Mouse (Mus musculus): ENCODE measurements at regions not wholly inside any gene's neighbourhood (a gene's known extent, or its start where the extent isn't known, plus 50 kb on each side); places are given as distances from the start of the nearest gene placed in this dataset.

DNA sequence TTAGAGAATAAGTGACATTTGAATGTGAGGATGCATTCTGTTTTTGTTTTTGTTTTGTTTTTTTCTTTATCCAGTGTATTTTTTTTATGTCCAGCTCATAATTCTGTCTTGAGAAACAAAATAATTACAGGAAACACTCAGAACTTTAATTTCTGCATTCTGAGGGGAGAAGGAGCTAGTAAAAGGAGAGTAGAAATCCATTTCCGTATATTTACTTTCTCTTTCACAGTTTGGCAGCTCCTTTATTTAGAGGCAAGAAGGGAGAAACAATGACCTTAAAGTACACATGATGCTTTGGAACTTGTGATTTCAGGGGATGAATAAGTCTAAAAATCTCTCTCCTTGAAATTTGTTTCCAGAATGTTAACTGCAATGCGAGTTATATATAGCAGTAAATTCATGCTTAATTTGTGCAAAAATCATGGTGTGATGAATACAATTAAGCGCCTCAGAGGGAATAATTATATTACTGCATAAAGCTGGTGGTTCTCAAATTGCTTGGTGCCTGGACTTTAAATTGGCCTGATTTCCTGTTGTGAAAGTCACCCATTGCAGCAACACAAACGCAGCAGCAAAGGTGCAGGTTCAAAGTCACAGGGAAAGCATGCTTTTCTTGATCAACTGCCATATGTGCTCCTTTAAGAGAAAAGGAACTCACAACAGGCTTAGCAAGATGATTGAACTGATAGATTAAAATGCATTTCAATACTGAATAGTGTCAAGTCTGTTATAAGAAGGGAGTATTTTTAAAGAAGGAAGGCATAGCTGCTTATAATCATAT, 733.9 kb downstream of the Dach1 start:
- no peak for DNase-seq
- 55% methylated on average over 4 of the region's 4 CpGs for WGBS
- no peaks in the 10 kb centered on the region for H3K4me1 ChIP-seq (ENCODE audit: control insufficient read depth, insufficient read depth, low read length)
- no peaks in the 10 kb centered on the region for H3K27me3 ChIP-seq (ENCODE audit: control insufficient read depth, insufficient read depth, low read length)
- no peak overlapping the region for H3K27ac ChIP-seq (ENCODE audit: insufficient read depth, low read length)
- H3K4me3 ChIP-seq (replicated peaks; ENCODE audit: insufficient read depth, low read depth, low read length), result no peak overlapping the region
- TF ChIP-seq CTCF (IDR thresholded peaks at IDR 0.05; ENCODE audit: borderline replicate concordance, insufficient read depth, low read depth, low read length) (no peak), POLR2A (IDR thresholded peaks at IDR 0.05; ENCODE audit: borderline replicate concordance, insufficient read depth, low read length) (no peak)

DNA sequence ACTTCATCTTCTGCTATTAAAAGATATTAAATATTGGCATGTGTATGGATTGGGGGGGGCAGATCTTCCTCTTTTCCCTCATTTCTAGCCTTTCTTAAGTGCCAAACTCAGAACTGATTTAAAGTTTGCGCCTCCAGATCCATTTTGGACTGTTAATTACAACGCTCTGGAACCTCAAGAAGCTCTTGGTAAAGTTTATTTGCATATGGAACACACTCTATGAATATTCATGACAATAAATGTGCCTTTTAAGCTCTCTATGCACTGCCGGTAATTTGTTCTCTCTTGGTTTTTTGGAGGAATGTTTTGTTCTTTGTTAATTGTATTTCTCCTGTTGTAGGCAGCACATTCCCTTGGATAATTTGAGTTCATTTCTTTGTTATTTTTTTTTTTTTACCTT, 738.3 kb downstream of the Dach1 start:
- no peak for TF ChIP-seq CTCF (IDR thresholded peaks at IDR 0.05; ENCODE audit: borderline replicate concordance, insufficient read depth, low read depth, low read length)
- no peak for TF ChIP-seq POLR2A (IDR thresholded peaks at IDR 0.05; ENCODE audit: borderline replicate concordance, insufficient read depth, low read length)
- DNase-seq, result no peak
- no peaks in the 10 kb centered on the region for H3K27me3 ChIP-seq (ENCODE audit: control insufficient read depth, insufficient read depth, low read length)
- WGBS, result 75% methylated on average over 3 of the region's 3 CpGs
- no peak overlapping the region for H3K4me3 ChIP-seq (replicated peaks; ENCODE audit: insufficient read depth, low read depth, low read length)
- H3K4me1 ChIP-seq (ENCODE audit: control insufficient read depth, insufficient read depth, low read length), result no peaks in the 10 kb centered on the region
- H3K27ac ChIP-seq (ENCODE audit: insufficient read depth, low read length), result no peak overlapping the region

DNA sequence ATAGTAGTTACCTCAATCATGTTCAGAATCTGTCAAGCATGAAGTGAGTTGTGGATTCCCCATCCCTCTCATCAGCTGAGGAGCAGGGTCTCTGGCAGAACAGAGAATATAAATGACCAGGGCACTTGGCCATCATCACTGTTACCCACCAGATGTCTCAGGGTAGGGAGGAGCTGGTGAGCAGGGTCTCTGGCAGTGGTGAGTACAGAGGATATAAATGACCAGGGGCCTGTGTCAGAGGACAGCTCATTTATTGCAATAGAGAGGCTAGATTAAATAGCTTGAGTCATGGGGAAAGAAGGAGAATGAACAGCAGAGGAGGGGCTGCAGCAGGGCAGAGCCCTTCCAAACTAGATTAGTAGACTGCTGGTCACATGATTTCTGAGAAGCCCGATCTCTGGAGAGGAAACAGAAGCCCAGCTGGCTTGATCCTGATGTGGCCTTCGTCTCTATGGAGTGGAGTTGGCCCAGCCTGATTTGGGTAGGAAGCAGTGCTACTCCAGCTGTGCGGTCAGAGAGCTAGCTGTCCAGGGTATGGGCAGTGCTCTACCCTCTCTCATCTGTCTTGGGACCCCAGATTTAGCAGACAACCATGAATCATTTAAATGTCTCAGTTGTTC, 766.3 kb downstream of the Dach1 start:
- Histone ChIP-seq H3K27me3 (ENCODE audit: control insufficient read depth, insufficient read depth, low read length) (no peaks in the 10 kb centered on the region), H3K27ac (ENCODE audit: insufficient read depth, low read length) (no peak overlapping the region), H3K4me1 (ENCODE audit: control insufficient read depth, insufficient read depth, low read length) (no peaks in the 10 kb centered on the region), H3K4me3 (replicated peaks; ENCODE audit: insufficient read depth, low read depth, low read length) (no peak overlapping the region)
- DNase-seq, result no peak
- TF ChIP-seq CTCF (IDR thresholded peaks at IDR 0.05; ENCODE audit: borderline replicate concordance, insufficient read depth, low read depth, low read length) (no peak), POLR2A (IDR thresholded peaks at IDR 0.05; ENCODE audit: borderline replicate concordance, insufficient read depth, low read length) (no peak)
- 27% methylated on average over 3 of the region's 3 CpGs for WGBS

DNA sequence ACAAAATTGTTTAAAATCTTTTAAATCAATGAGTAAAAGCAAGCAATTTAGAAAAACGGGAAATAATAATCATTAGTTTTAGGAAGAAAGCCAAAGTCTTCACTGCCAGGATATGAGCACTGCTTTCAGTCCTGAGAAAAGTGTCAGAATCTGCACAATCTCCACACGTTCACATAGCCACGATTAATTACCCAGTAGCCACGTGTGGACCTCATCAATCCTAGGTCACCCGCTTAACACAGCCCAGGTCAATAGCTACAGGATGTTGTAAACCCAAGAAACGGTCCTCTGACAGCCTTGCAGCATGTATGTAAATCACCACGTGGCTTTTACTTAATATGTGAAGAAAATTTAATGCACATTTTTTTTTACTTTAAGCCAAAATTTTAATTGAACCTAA, 773.2 kb downstream of the Dach1 start:
- H3K4me3 ChIP-seq (replicated peaks; ENCODE audit: insufficient read depth, low read depth, low read length), result no peak overlapping the region
- DNase-seq, result no peak
- TF ChIP-seq CTCF (IDR thresholded peaks at IDR 0.05; ENCODE audit: borderline replicate concordance, insufficient read depth, low read depth, low read length) (no peak), POLR2A (IDR thresholded peaks at IDR 0.05; ENCODE audit: borderline replicate concordance, insufficient read depth, low read length) (no peak)
- no peak overlapping the region for H3K27ac ChIP-seq (ENCODE audit: insufficient read depth, low read length)
- H3K4me1 ChIP-seq (ENCODE audit: control insufficient read depth, insufficient read depth, low read length), result no peaks in the 10 kb centered on the region
- no peaks in the 10 kb centered on the region for H3K27me3 ChIP-seq (ENCODE audit: control insufficient read depth, insufficient read depth, low read length)
- WGBS, result 66% methylated on average over 7 of the region's 7 CpGs

DNA sequence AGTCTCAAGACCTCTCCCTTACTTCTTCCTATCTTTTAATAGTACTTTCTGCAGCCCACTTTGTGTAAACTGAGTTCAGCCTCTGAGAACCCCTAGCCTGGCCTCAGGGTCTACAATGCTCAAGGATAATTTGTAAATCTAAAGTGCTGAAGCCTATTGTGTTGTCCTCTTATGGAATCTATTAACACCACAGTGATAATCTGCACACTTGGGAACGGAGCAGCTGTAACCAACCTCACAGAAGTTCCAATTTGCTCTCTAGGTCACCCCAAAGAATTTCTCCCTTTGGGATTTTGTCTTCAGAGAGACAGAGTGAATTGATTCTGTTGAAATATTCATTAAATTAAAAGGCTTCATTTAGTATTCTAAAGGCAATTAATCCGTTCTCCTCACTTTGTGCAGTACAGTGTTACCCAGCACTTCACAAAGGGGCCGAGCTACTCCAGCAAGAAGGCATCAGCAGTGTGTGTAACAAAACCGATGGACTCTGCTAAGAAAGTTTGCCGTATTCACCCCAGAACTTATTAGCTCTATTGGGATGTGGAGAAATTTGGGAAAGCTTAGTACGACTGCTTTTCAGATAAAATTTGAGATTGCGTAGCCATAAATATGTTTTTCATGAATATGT, 773.7 kb downstream of the Dach1 start:
- Histone ChIP-seq H3K27me3 (ENCODE audit: control insufficient read depth, insufficient read depth, low read length) (no peaks in the 10 kb centered on the region), H3K27ac (ENCODE audit: insufficient read depth, low read length) (no peak overlapping the region), H3K4me3 (replicated peaks; ENCODE audit: insufficient read depth, low read depth, low read length) (no peak overlapping the region), H3K4me1 (ENCODE audit: control insufficient read depth, insufficient read depth, low read length) (no peaks in the 10 kb centered on the region)
- 78% methylated on average over 7 of the region's 7 CpGs for WGBS
- DNase-seq, result no peak
- TF ChIP-seq CTCF (IDR thresholded peaks at IDR 0.05; ENCODE audit: borderline replicate concordance, insufficient read depth, low read depth, low read length) (no peak), POLR2A (IDR thresholded peaks at IDR 0.05; ENCODE audit: borderline replicate concordance, insufficient read depth, low read length) (no peak)

DNA sequence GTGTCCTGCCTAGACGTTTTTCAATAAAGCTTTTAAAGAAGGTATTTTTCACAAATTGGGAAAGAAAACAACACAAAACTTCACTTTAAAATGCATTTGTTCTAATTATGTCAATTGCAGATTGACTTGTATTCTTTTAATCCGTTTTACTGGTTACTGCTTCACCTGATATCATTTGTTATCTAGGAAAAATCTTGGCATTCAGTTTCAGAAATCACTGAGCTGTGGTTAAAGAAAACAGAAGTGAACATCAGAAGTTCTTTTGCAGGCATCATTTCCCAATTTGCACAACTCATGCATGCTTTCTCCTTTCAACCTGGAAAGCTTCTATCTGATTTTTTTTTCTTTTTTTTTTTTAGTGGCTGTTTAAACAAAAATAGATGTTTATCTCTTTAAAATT, 780.6 kb downstream of the Dach1 start:
- DNase-seq, result no peak
- no peak overlapping the region for H3K4me3 ChIP-seq (replicated peaks; ENCODE audit: insufficient read depth, low read depth, low read length)
- no peaks in the 10 kb centered on the region for H3K27me3 ChIP-seq (ENCODE audit: control insufficient read depth, insufficient read depth, low read length)
- H3K27ac ChIP-seq (ENCODE audit: insufficient read depth, low read length), result no peak overlapping the region
- no peak for TF ChIP-seq POLR2A (IDR thresholded peaks at IDR 0.05; ENCODE audit: borderline replicate concordance, insufficient read depth, low read length)
- WGBS, result 51% methylated on average over 2 of the region's 2 CpGs
- no peaks in the 10 kb centered on the region for H3K4me1 ChIP-seq (ENCODE audit: control insufficient read depth, insufficient read depth, low read length)

DNA sequence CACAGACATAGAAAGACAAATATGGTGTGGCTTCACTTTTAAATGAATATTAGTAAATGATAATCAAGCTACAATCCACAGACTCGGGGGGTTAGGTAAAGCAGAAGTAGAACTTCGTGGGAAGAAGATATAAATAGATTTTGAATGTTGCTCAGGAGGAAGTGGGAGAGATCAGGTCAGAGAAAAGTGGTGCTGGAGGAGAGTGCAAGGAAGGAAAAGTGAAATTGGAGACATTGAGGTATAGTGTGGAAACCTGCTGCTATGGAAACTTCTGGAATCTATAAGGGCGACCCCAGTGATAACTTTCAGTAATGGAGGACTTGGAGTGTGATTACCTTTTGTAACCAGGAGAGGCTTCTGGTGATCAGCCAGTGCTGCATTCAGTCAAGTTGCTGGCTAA, 789.4 kb downstream of the Dach1 start:
- DNase-seq, result no peak
- Histone ChIP-seq H3K4me1 (ENCODE audit: control insufficient read depth, insufficient read depth, low read length) (no peaks in the 10 kb centered on the region), H3K27me3 (ENCODE audit: control insufficient read depth, insufficient read depth, low read length) (no peaks in the 10 kb centered on the region), H3K4me3 (replicated peaks; ENCODE audit: insufficient read depth, low read depth, low read length) (no peak overlapping the region), H3K27ac (ENCODE audit: insufficient read depth, low read length) (no peak overlapping the region)
- no peak for TF ChIP-seq POLR2A (IDR thresholded peaks at IDR 0.05; ENCODE audit: borderline replicate concordance, insufficient read depth, low read length)
- no peak for TF ChIP-seq CTCF (IDR thresholded peaks at IDR 0.05; ENCODE audit: borderline replicate concordance, insufficient read depth, low read depth, low read length)
- WGBS, result 78% methylated on average over 3 of the region's 3 CpGs

DNA sequence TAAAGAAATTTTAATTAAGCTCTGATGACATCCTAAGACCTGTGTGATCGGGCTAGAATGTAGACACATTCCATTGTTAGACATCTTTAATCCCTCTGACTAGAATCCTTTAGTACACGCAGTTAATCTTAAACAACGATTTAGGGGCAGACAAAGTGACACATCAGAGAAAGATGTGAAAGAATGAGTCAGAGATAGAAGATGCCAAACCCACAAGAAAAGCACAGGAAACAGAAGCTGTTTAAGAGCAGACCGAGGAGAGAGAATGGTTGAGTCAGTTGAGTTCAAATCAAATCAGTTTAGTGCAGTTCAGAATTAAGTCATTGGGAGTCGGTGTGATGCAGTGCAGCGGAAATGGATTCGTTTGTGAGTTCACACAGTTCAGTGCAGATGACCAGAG, 812.6 kb downstream of the Dach1 start:
- TF ChIP-seq CTCF (IDR thresholded peaks at IDR 0.05; ENCODE audit: borderline replicate concordance, insufficient read depth, low read depth, low read length) (no peak), POLR2A (IDR thresholded peaks at IDR 0.05; ENCODE audit: borderline replicate concordance, insufficient read depth, low read length) (no peak)
- no peaks in the 10 kb centered on the region for H3K27me3 ChIP-seq (ENCODE audit: control insufficient read depth, insufficient read depth, low read length)
- no peak overlapping the region for H3K27ac ChIP-seq (ENCODE audit: insufficient read depth, low read length)
- H3K4me3 ChIP-seq (replicated peaks; ENCODE audit: insufficient read depth, low read depth, low read length), result no peak overlapping the region
- WGBS, result 77% methylated on average over 7 of the region's 7 CpGs
- no peaks in the 10 kb centered on the region for H3K4me1 ChIP-seq (ENCODE audit: control insufficient read depth, insufficient read depth, low read length)
- DNase-seq, result no peak

Data from cerebellum, adult 2 months (tissue).